In genomic region chr9:121605414-121606278, GRCm38 (mm10) we compare ENCODE assay signal across 8 mouse cellular contexts. TPM values are rescaled to one million over a fixed set of nuclear protein-coding genes. Genes with fewer than 3 reads are reported as not detected.
A peak's percentile ranks its signal among the peaks of the same experiment; 100 is the strongest.
DNase-seq lines count a peak whose midpoint lies in the region; ATAC-seq and TF ChIP-seq lines count a peak whose summit lies in the region.

No protein-coding gene starts in this region.

- intact Hi-C loops in heart, postnatal 25 days (cut with DNase I) = loop anchor here (1.0 to 2.0 kb wide), 3 partner anchors 126 to 357 kb away; no protein-coding TSS in a partner anchor

- in situ Hi-C loops in ES-E14 (cut with MboI; ENCODE audit: low sequenced_read_pairs in 2 of 2, unreplicated experiment in 2 of 2) = no loop called here

- ATAC-seq in forebrain, embryonic 15.5 days (replicated peaks) = peak; percentile 77
- peak; percentile 79 for ATAC-seq in lung, embryonic 16.5 days (ENCODE audit: low read depth)

- H3K4me3 ChIP-seq in ES-E14 (ENCODE audit: insufficient read depth in 1 of 2, low read depth in 1 of 2, low read length in 2 of 2, poor library complexity in 1 of 2, severe bottlenecking in 1 of 2) = no peak overlapping the region
- H3K4me3 ChIP-seq in forebrain, embryonic 15.5 days = no peak overlapping the region
- no peak overlapping the region for H3K4me3 ChIP-seq in lung, embryonic 16.5 days (ENCODE audit: low read length)

- no peaks in the 10 kb centered on the region for H3K36me3 ChIP-seq in ES-E14 (ENCODE audit: control insufficient read depth, insufficient read depth, low read length, poor library complexity, severe bottlenecking)
- no peaks in the 10 kb centered on the region for H3K36me3 ChIP-seq in forebrain, embryonic 15.5 days
- no peaks in the 10 kb centered on the region for H3K36me3 ChIP-seq in lung, embryonic 16.5 days (ENCODE audit: control insufficient read depth, insufficient read depth, low read length)

- no peaks in the 10 kb centered on the region for H3K9me3 ChIP-seq in ES-E14 (ENCODE audit: control insufficient read depth, insufficient read depth, low read depth, low read length)
- no peaks in the 10 kb centered on the region for H3K9me3 ChIP-seq in forebrain, embryonic 15.5 days
- H3K9me3 ChIP-seq in lung, embryonic 16.5 days (ENCODE audit: control insufficient read depth, low read length) = no peaks in the 10 kb centered on the region

- no peaks in the 10 kb centered on the region for H3K27me3 ChIP-seq in forebrain, embryonic 15.5 days
- H3K27me3 ChIP-seq in lung, embryonic 16.5 days (ENCODE audit: control insufficient read depth, insufficient read depth, low read depth, low read length) = no peaks in the 10 kb centered on the region; the same call in 1 of the 2 replicates

- no peak overlapping the region for H3K9ac ChIP-seq in ES-E14 (ENCODE audit: insufficient read depth, low read depth, low read length, poor library complexity, severe bottlenecking)
- H3K9ac ChIP-seq in forebrain, embryonic 15.5 days (replicated peaks) = no peak overlapping the region
- H3K9ac ChIP-seq in lung, embryonic 16.5 days (ENCODE audit: low read length) = no peak overlapping the region

- H3K27ac ChIP-seq in ES-E14 (ENCODE audit: insufficient read depth, low read depth, low read length, poor library complexity, severe bottlenecking) = no peak overlapping the region
- no peak overlapping the region for H3K27ac ChIP-seq in forebrain, embryonic 15.5 days (replicated peaks)
- H3K27ac ChIP-seq in lung, embryonic 16.5 days (ENCODE audit: low read length) = no peak overlapping the region

- 55% methylated on average over 12 of the region's 12 CpGs for WGBS in forebrain, embryonic 15.5 days
- 52% methylated on average over 12 of the region's 12 CpGs for WGBS in large intestine, adult 2 months
- WGBS in lung, embryonic 16.5 days = 53% methylated on average over 12 of the region's 12 CpGs

- DNase-seq in ES-E14 (ENCODE audit: low read depth, low spot score) = peak; percentile 75
- peak; percentile 34 for DNase-seq in c-Kit-positive CD71-positive TER-119-positive erythroid progenitor cells, embryonic 14.5 days (ENCODE audit: low spot score)
- DNase-seq in heart, postnatal 25 days (ENCODE audit: low spot score) = peak; percentile 40
- peak; percentile 37 for DNase-seq in large intestine, adult 2 months (ENCODE audit: low read depth, low spot score)
- peak; percentile 47 for DNase-seq in retina, adult 2 months (ENCODE audit: low read depth, low spot score)
- peak; percentile 49 to 55 for DNase-seq in thymus, postnatal 36 days

- peaks cover 0 to 9% of the 10 kb centered on the region in 2 experiments; a peak in 2 of 4 replicates for H3K4me1 ChIP-seq in ES-E14 (ENCODE audit: control insufficient read depth in 2 of 2, insufficient read depth in 2 of 2, low read length in 2 of 2, poor library complexity in 1 of 2)
- peaks cover 9% of the 10 kb centered on the region for H3K4me1 ChIP-seq in forebrain, embryonic 15.5 days
- peaks cover 9% of the 10 kb centered on the region for H3K4me1 ChIP-seq in lung, embryonic 16.5 days (replicated peaks; ENCODE audit: control insufficient read depth, insufficient read depth, low read length)

- no peak overlapping the region for H3K4me2 ChIP-seq in forebrain, embryonic 15.5 days (replicated peaks)
- no peak overlapping the region for H3K4me2 ChIP-seq in lung, embryonic 16.5 days (ENCODE audit: low read depth, low read length)

TF ChIP-seq in ES-E14, 5 proteins besides CTCF, POLR2A, EP300 and RAD21:
- TF ChIP-seq ZC3H11A (IDR thresholded peaks at IDR 0.05; ENCODE audit: borderline replicate concordance, low read depth, low read length) (peak; percentile 92), MAFK (IDR thresholded peaks at IDR 0.05; ENCODE audit: insufficient read depth, low read depth, low read length) (no peak), ZNF384 (IDR thresholded peaks at IDR 0.05; ENCODE audit: low read depth, low read length) (no peak), HCFC1 (IDR thresholded peaks at IDR 0.05; ENCODE audit: borderline replicate concordance, insufficient read depth, low read length) (no peak), CHD2 (IDR thresholded peaks at IDR 0.05; ENCODE audit: low read depth, low read length) (no peak)
TF ChIP-seq in ES-E14: peak in this region for 1.

RNA-seq across cellular contexts. Expression of gene Lyzl4, which starts 36.2 kb away (rescaled TPM):
- 0.58 TPM in 2 replicates for total RNA-seq in ES-E14 (2012; rRNA removed)
- not detected in 2 replicates for polyA plus RNA-seq in forebrain, embryonic 15.5 days (2015; fragmentation: Nextera tagmentation; extraction: Ambion mirVana)
- total RNA-seq in heart, postnatal 25 days (2021) = not detected
- 0.09 TPM in 1 of 2 replicates, not detected in the other for polyA plus RNA-seq in large intestine, adult 2 months (2012; rRNA removed)
- 0.34 TPM in 1 of 2 replicates, not detected in the other for polyA plus RNA-seq in lung, embryonic 16.5 days (2015; fragmentation: Nextera tagmentation; extraction: Ambion mirVana)

RNA-seq across cellular contexts. Expression of gene Vipr1, which starts 36.9 kb away (rescaled TPM):
- total RNA-seq in ES-E14 (2012; rRNA removed) = 0.31 and 0.90 TPM in 2 replicates
- polyA plus RNA-seq in forebrain, embryonic 15.5 days (2015; fragmentation: Nextera tagmentation; extraction: Ambion mirVana) = 0.45 and 0.77 TPM in 2 replicates
- 1 to 10 TPM; 1.4 to 2.1 TPM for total RNA-seq in heart, postnatal 25 days (2021)
- polyA plus RNA-seq in large intestine, adult 2 months (2012; rRNA removed) = 37.9 and 95.5 TPM in 2 replicates
- 0.36 and 0.50 TPM in 2 replicates for polyA plus RNA-seq in lung, embryonic 16.5 days (2015; fragmentation: Nextera tagmentation; extraction: Ambion mirVana)

Comparison
In these comparisons a context has a peak if more than half of its experiments do, and no peak if none do; other contexts are left out.
1. RNA of gene Vipr1, which starts 36.9 kb away (polyA plus RNA-seq): 37.9 to 95.5 TPM in large intestine, adult 2 months; 0.45 to 0.77 TPM in forebrain, embryonic 15.5 days and 0.36 to 0.50 TPM in lung, embryonic 16.5 days; every median in the first group is over 10 times any median in the second.
2. Peak in every context shown above with its lines, with median percentiles within 50 percentile points of each other: DNase-seq.